Mouse (Mus musculus) gastrocnemius, adult 8-10 months (tissue): ENCODE results near the gene Ccdc8. TPM values are rescaled to one million over a fixed set of nuclear protein-coding genes. Genes with fewer than 3 reads are reported as not detected.

Experiments used
- DNase-seq, 2 experiments: peaks; one replicate each; pipeline ENCODE4 v3.0.0; 2022; ENCODE audit warnings: low spot score in 2 of 2
- total RNA-seq, 4 experiments: library from RNA; stranded (reverse); gene quantifications; 2 replicates each; pipeline ENCODE4 v1.2.4; 2022

Ccdc8 gene
- total RNA-seq, 4 experiments from 2014 or later, result 0.60 to 0.94 (median 0.76) TPM

- peak; percentile 42 to 43 for DNase-seq
Observed at GRCm38 (mm10) chr7:16974018-16974417, 18.5 kb upstream of the Ccdc8 start.

GRCm38 (mm10) chr7:16976298-16976697 is 16.2 kb upstream of the Ccdc8 start:
- no peak for DNase-seq

GRCm38 (mm10) chr7:16978173-16978572 is 14.3 kb upstream of the Ccdc8 start:
- DNase-seq, result no peak

- no peak for DNase-seq
Observed at GRCm38 (mm10) chr7:16978593-16978992, 13.9 kb upstream of the Ccdc8 start.

GRCm38 (mm10) chr7:16980348-16980747 is 12.2 kb upstream of the Ccdc8 start:
- no peak for DNase-seq

GRCm38 (mm10) chr7:16982859-16983568 is 9.5 kb upstream of the Ccdc8 start, which contains the start of gene Gm42372:
TSS of gene Gm42372 (plus strand) at chr7:16983086.
- DNase-seq, result no peak

GRCm38 (mm10) chr7:16987541-16988149 is 4.9 kb upstream of the Ccdc8 start:
- DNase-seq, result no peak

- DNase-seq, result no peak
Observed at GRCm38 (mm10) chr7:16988405-16988804, 4.1 kb upstream of the Ccdc8 start.

GRCm38 (mm10) chr7:16990006-16990744 is 2.3 kb upstream of the Ccdc8 start:
- no peak for DNase-seq

- no peak for DNase-seq
Observed at GRCm38 (mm10) chr7:16991681-16992450, 642 bp upstream of the Ccdc8 start.

- peak; percentile 70 to 79 for DNase-seq
Observed at GRCm38 (mm10) chr7:16993651-16994399, 1.3 kb downstream of the Ccdc8 start.

- no peak for DNase-seq
Observed at GRCm38 (mm10) chr7:16994400-16994799, 1.9 kb downstream of the Ccdc8 start.

- DNase-seq, result no peak
Observed at GRCm38 (mm10) chr7:16995345-16995744, 2.8 kb downstream of the Ccdc8 start.

GRCm38 (mm10) chr7:16999233-16999632 is 6.7 kb downstream of the Ccdc8 start:
- DNase-seq, result no peak

GRCm38 (mm10) chr7:16999650-17000049 is 7.1 kb downstream of the Ccdc8 start:
- peak; percentile 78 for DNase-seq

GRCm38 (mm10) chr7:17002375-17003195 is 10.1 kb downstream of the Ccdc8 start:
- peak; percentile 62 to 66 for DNase-seq

GRCm38 (mm10) chr7:17003230-17003960 is 10.9 kb downstream of the Ccdc8 start:
- DNase-seq, result no peak

- no peak for DNase-seq
Observed at GRCm38 (mm10) chr7:17004716-17005115, 12.2 kb downstream of the Ccdc8 start.

GRCm38 (mm10) chr7:17007300-17007699 is 14.8 kb downstream of the Ccdc8 start:
- DNase-seq, result no peak
